Mouse (Mus musculus) myocyte (in vitro differentiated cells): ENCODE results near the gene Tspan14. TPM values are rescaled to one million over a fixed set of nuclear protein-coding genes. Genes with fewer than 3 reads are reported as not detected.

ENCODE experiments used
- H3K27me3 ChIP-seq: one replicate; pipeline ENCODE4 v1.6.1; 2011; ENCODE audit not compliant: control insufficient read depth, insufficient read depth, insufficient read length
- H3K36me3 ChIP-seq: one replicate; pipeline ENCODE4 v1.6.1; 2011; ENCODE audit not compliant: control insufficient read depth, insufficient read depth
- H3K4me2 ChIP-seq: one replicate; pipeline ENCODE4 v1.6.1; 2011; ENCODE audit warnings: low read depth, control low read depth
- H3K4me3 ChIP-seq: one replicate; pipeline ENCODE4 v1.5.1; 2011; ENCODE audit warnings: mild to moderate bottlenecking, control low read depth, moderate library complexity
- H3K79me2 ChIP-seq: one replicate; pipeline ENCODE4 v1.6.1; 2011; ENCODE audit not compliant: control insufficient read depth, insufficient read depth
- H3ac ChIP-seq: one replicate; pipeline ENCODE4 v1.6.1; 2011; ENCODE audit not compliant: control insufficient read depth, insufficient read length
- CEBPB ChIP-seq: IDR thresholded peaks from 2 replicates; pipeline ENCODE4 v1.6.1; 2011; ENCODE audit warnings: mild to moderate bottlenecking, moderate library complexity; ENCODE audit not compliant: poor library complexity, insufficient read depth, severe bottlenecking
- E2F4 ChIP-seq: IDR thresholded peaks from one replicate; pipeline ENCODE4 v1.6.1; 2011; ENCODE audit warnings: mild to moderate bottlenecking, control low read depth, moderate library complexity; ENCODE audit not compliant: insufficient read depth
- MAX ChIP-seq: IDR thresholded peaks from one replicate; pipeline ENCODE4 v1.6.1; 2011; ENCODE audit warnings: low read depth, mild to moderate bottlenecking, control low read depth
- MYOD1 ChIP-seq, 3 experiments: IDR thresholded peaks; one replicate each; pipeline ENCODE4 v1.6.1; 2011; ENCODE audit warnings: control low read depth in 2 of 3, low read depth in 2 of 3, mild to moderate bottlenecking in 2 of 3, moderate library complexity in 1 of 3; ENCODE audit not compliant: insufficient read length in 2 of 3, control insufficient read depth in 1 of 3
- MYOG ChIP-seq, 3 experiments: IDR thresholded peaks; one replicate each; pipeline ENCODE4 v1.6.1; 2011; ENCODE audit warnings: control low read depth in 2 of 3, low read depth in 2 of 3, mild to moderate bottlenecking in 2 of 3; ENCODE audit not compliant: insufficient read length in 2 of 3, control insufficient read depth in 1 of 3, insufficient read depth in 1 of 3
- POLR2A ChIP-seq: IDR thresholded peaks from one replicate; pipeline ENCODE4 v1.6.1; 2011; ENCODE audit warnings: low read depth, mild to moderate bottlenecking, control low read depth, moderate library complexity; ENCODE audit not compliant: insufficient read length
- POLR2AphosphoS2 ChIP-seq: IDR thresholded peaks from one replicate; pipeline ENCODE4 v1.6.1; 2011; ENCODE audit warnings: low read depth, control low read depth; ENCODE audit not compliant: insufficient read length
- REST ChIP-seq: IDR thresholded peaks from one replicate; pipeline ENCODE4 v1.6.1; 2011; ENCODE audit warnings: mild to moderate bottlenecking, control low read depth, moderate library complexity; ENCODE audit not compliant: insufficient read depth, insufficient read length
- SRF ChIP-seq: IDR thresholded peaks from one replicate; pipeline ENCODE4 v1.6.1; 2011; ENCODE audit warnings: low read depth; ENCODE audit not compliant: control insufficient read depth, insufficient read length
- TCF12 ChIP-seq: IDR thresholded peaks from one replicate; pipeline ENCODE4 v1.6.1; 2011; ENCODE audit warnings: mild to moderate bottlenecking, control low read depth; ENCODE audit not compliant: poor library complexity, insufficient read depth, severe bottlenecking
- TCF3 ChIP-seq: IDR thresholded peaks from one replicate; pipeline ENCODE4 v1.6.1; 2011; ENCODE audit warnings: low read depth, control low read depth; ENCODE audit not compliant: insufficient read length
- USF1 ChIP-seq: IDR thresholded peaks from one replicate; pipeline ENCODE4 v1.6.1; 2011; ENCODE audit warnings: low read depth, mild to moderate bottlenecking, control low read depth, moderate library complexity
- polyA plus RNA-seq: library from polyadenylated mRNA; unstranded; fragments of >200 nt; fragmentation: generic; extraction: Trizol; gene quantifications from one replicate; pipeline ENCODE4 v1.2.1, GENCODE M21; 2012; ENCODE audit warnings: missing spikeins

Tspan14 gene
- polyA plus RNA-seq, 1 experiment: 90.6 TPM

GRCm38 (mm10) chr14:40975127-40975721 lies 8.6 kb upstream of the Tspan14 start:
- no peak overlapping the region for H3K4me3 ChIP-seq
- no peak overlapping the region for H3K4me2 ChIP-seq
- H3K79me2 ChIP-seq: no peaks in the 10 kb centered on the region
- H3ac ChIP-seq: no peak overlapping the region
- no peaks in the 10 kb centered on the region for H3K27me3 ChIP-seq
- no peaks in the 10 kb centered on the region for H3K36me3 ChIP-seq
- TF ChIP-seq MYOG (IDR thresholded peaks at IDR 0.05; ENCODE audit: control insufficient read depth in 1 of 3, insufficient read depth in 1 of 3, insufficient read length in 2 of 3, low read depth in 2 of 3) (no peak), CEBPB (no peak), REST (no peak), USF1 (no peak), TCF3 (no peak), POLR2AphosphoS2 (no peak), TCF12 (no peak), SRF (no peak), MAX (no peak), POLR2A (no peak), MYOD1 (IDR thresholded peaks at IDR 0.05; ENCODE audit: control insufficient read depth in 1 of 3, insufficient read length in 2 of 3, low read depth in 2 of 3) (no peak), E2F4 (no peak)

DNA sequence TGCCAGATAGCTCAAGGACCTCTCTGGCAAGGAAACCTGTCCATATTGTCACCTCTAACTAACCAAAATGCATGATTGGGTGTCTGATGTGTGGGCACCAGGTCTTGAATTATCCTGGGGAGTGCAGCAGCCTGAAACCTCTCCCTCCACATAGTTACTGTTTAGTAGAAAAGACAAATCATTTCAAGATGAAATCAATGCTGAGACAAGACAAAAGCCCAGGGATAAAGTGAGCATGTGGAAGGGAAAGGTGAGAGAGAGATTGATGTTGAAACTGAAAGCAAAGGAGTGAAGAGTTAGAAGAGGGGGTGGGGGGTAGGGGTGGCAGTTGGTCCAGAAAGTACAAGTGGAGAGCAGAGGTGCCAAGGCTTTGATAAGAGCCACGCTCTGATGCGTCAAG lies 1.4 kb upstream of the Tspan14 start:
- H3K4me2 ChIP-seq: peak overlapping the region; percentile 66
- H3K4me3 ChIP-seq: peak overlapping the region; percentile 94
- H3K36me3 ChIP-seq: no peaks in the 10 kb centered on the region
- TF ChIP-seq E2F4 (no peak), TCF3 (no peak), SRF (no peak), MYOG (IDR thresholded peaks at IDR 0.05; ENCODE audit: control insufficient read depth in 1 of 3, insufficient read depth in 1 of 3, insufficient read length in 2 of 3, low read depth in 2 of 3) (no peak), REST (no peak), USF1 (no peak)
- no peak overlapping the region for H3ac ChIP-seq
- H3K79me2 ChIP-seq: peaks cover 32% of the 10 kb centered on the region
- no peaks in the 10 kb centered on the region for H3K27me3 ChIP-seq

DNA sequence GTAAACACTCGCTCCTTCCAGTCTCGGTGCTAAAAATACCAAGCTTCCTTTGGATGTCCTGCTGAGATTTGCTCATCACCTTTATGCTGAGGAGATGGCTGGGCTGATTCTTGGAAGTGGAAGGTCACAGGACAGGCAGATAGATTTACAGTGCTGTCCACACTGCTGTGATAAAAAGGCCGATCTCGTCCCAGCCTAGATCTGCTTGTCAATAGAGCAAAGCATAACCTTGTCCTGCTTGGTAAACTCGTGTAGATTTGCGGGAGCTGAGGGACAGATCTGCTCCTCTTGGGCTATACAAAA lies 942 bp upstream of the Tspan14 start:
- peaks cover 33% of the 10 kb centered on the region for H3K79me2 ChIP-seq
- no peaks in the 10 kb centered on the region for H3K36me3 ChIP-seq
- TF ChIP-seq POLR2A: no peak
- TF ChIP-seq MYOD1 (IDR thresholded peaks at IDR 0.05; ENCODE audit: control insufficient read depth in 1 of 3, insufficient read length in 2 of 3, low read depth in 2 of 3): no peak
- no peak for TF ChIP-seq REST
- TF ChIP-seq USF1: no peak
- no peak for TF ChIP-seq MAX
- no peak for TF ChIP-seq SRF
- TF ChIP-seq CEBPB: no peak
- no peak for TF ChIP-seq E2F4
- TF ChIP-seq POLR2AphosphoS2: no peak
- TF ChIP-seq TCF3: no peak
- TF ChIP-seq TCF12: no peak
- no peak for TF ChIP-seq MYOG (IDR thresholded peaks at IDR 0.05; ENCODE audit: control insufficient read depth in 1 of 3, insufficient read depth in 1 of 3, insufficient read length in 2 of 3, low read depth in 2 of 3)
- peak overlapping the region; percentile 66 for H3K4me2 ChIP-seq
- peak overlapping the region; percentile 94 for H3K4me3 ChIP-seq
- H3ac ChIP-seq: no peak overlapping the region
- H3K27me3 ChIP-seq: no peaks in the 10 kb centered on the region

GRCm38 (mm10) chr14:40966862-40967597 lies 423 bp upstream of the Tspan14 start:
- Histone ChIP-seq H3ac (peak overlapping the region; percentile 83), H3K4me3 (peak overlapping the region; percentile 94)

More at GRCm38 (mm10) chr14:40966862-40967597, 423 bp upstream of the Tspan14 start:
- Histone ChIP-seq H3K79me2 (peaks cover 37% of the 10 kb centered on the region), H3K27me3 (no peaks in the 10 kb centered on the region), H3K4me2 (peak overlapping the region; percentile 66), H3K36me3 (no peaks in the 10 kb centered on the region)
- TF ChIP-seq POLR2AphosphoS2: peak; percentile 38
- no peak for TF ChIP-seq SRF
- TF ChIP-seq POLR2A: peak; percentile 60
- peak in 1 of 3 experiments; percentile 17 for TF ChIP-seq MYOG (IDR thresholded peaks at IDR 0.05; ENCODE audit: control insufficient read depth in 1 of 3, insufficient read depth in 1 of 3, insufficient read length in 2 of 3, low read depth in 2 of 3)
- no peak for TF ChIP-seq REST
